Mouse (Mus musculus) bone marrow, adult 2 months (tissue): ENCODE measurements at regions not wholly inside any gene's neighbourhood (a gene's known extent, or its start where the extent isn't known, plus 50 kb on each side); places are given as distances from the start of the nearest gene placed in this dataset.

Experiments used
- CTCF ChIP-seq: fragments of 200-500 bp; IDR thresholded peaks from 2 replicates; pipeline ENCODE4 v1.5.1; 2011; ENCODE audit warnings: low read length, control low read depth; ENCODE audit not compliant: control insufficient read depth, insufficient read depth
- POLR2A ChIP-seq: fragments of 200-500 bp; IDR thresholded peaks from 2 replicates; pipeline ENCODE4 v1.6.1; 2011; ENCODE audit warnings: low read depth, mild to moderate bottlenecking, control low read depth, low read length, borderline replicate concordance; ENCODE audit not compliant: control insufficient read depth

GRCm38 (mm10) chr17:16665253-16665652 is 398.7 kb upstream of the Zfp960 start:
- TF ChIP-seq CTCF (no peak), POLR2A (no peak)
